Mouse (Mus musculus) MEL (cell line): ENCODE data around the gene Fam228b. TPM values are rescaled to one million over a fixed set of nuclear protein-coding genes. Genes with fewer than 3 reads are reported as not detected.
"Not testable (repeated sequence)": the region's sequence is repeated elsewhere in the genome, so short reads cannot be mapped to it uniquely, and the experiment has no call there.

Source experiments
- DNase-seq: peaks from one replicate; pipeline ENCODE4 v3.0.0; 2011; ENCODE audit warnings: low read depth, low spot score
- H3K27ac ChIP-seq: 2 replicates; pipeline ENCODE4 v1.5.1; 2012; ENCODE audit warnings: low read depth, mild to moderate bottlenecking, control low read depth, low read length, moderate library complexity; ENCODE audit not compliant: control insufficient read depth
- H3K27me3 ChIP-seq, 2 experiments: fragments of 150-350 bp in 1 of 2; sonication (generic) in 1 of 2; 2 replicates each; pipeline ENCODE4 v1.6.1; 2012; ENCODE audit warnings: low read length in 2 of 2, mild to moderate bottlenecking in 2 of 2, improper control_type of control experiment in 1 of 2, moderate library complexity in 1 of 2; ENCODE audit not compliant: insufficient read depth in 2 of 2, control insufficient read depth in 1 of 2
- H3K36me3 ChIP-seq, 2 experiments: 2 replicates each; pipeline ENCODE4 v1.6.1; 2012 to 2014; ENCODE audit warnings: low read length in 2 of 2, improper control_type of control experiment in 1 of 2, inconsistent platforms in 1 of 2, mild to moderate bottlenecking in 1 of 2; ENCODE audit not compliant: insufficient read depth in 2 of 2, control insufficient read depth in 1 of 2
- H3K4me1 ChIP-seq, 2 experiments: fragments of 150-350 bp in 1 of 2; sonication (generic) in 1 of 2; 2 replicates each; pipeline ENCODE4 v1.6.1; 2012; ENCODE audit warnings: low read length in 2 of 2, improper control_type of control experiment in 1 of 2, mild to moderate bottlenecking in 1 of 2; ENCODE audit not compliant: insufficient read depth in 2 of 2, control insufficient read depth in 1 of 2
- H3K4me3 ChIP-seq, 2 experiments: fragments of 150-350 bp in 1 of 2; sonication (generic) in 1 of 2; 2 replicates each; pipeline ENCODE4 v1.5.1; 2012; ENCODE audit warnings: low read depth in 2 of 2, low read length in 2 of 2, mild to moderate bottlenecking in 2 of 2, moderate library complexity in 2 of 2, control low read depth in 1 of 2, improper control_type of control experiment in 1 of 2; ENCODE audit not compliant: control insufficient read depth in 1 of 2, insufficient read depth in 1 of 2
- H3K79me2 ChIP-seq: 2 replicates; pipeline ENCODE4 v1.6.1; 2012; ENCODE audit warnings: mild to moderate bottlenecking, low read length, moderate library complexity; ENCODE audit not compliant: control insufficient read depth, poor library complexity, insufficient read depth
- H3K9ac ChIP-seq: 2 replicates; pipeline ENCODE4 v1.6.1; 2012; ENCODE audit warnings: low read depth, mild to moderate bottlenecking, control low read depth, low read length, moderate library complexity; ENCODE audit not compliant: control insufficient read depth, poor library complexity, severe bottlenecking
- H3K9me3 ChIP-seq: fragments of 150-350 bp; sonication (generic); replicated peaks from 2 replicates; pipeline ENCODE4 v1.6.1; 2012; ENCODE audit warnings: mild to moderate bottlenecking, low read length, improper control_type of control experiment, moderate library complexity; ENCODE audit not compliant: insufficient read depth
- CHD1 ChIP-seq: IDR thresholded peaks from 2 replicates; pipeline ENCODE4 v1.6.1; 2012; ENCODE audit warnings: low read depth, mild to moderate bottlenecking, inconsistent platforms, low read length, improper control_type of control experiment
- CTCF ChIP-seq, 3 experiments: IDR thresholded peaks in 2 of 3; conservative IDR thresholded peaks in 1 of 3; 2 replicates each; pipeline ENCODE4 v1.5.1; 2011 to 2012; ENCODE audit warnings: low read length in 3 of 3, low read depth in 2 of 3, mild to moderate bottlenecking in 2 of 3, improper control_type of control experiment in 1 of 3, inconsistent platforms in 1 of 3, mixed read lengths in 1 of 3, moderate library complexity in 1 of 3; ENCODE audit not compliant: control insufficient read depth in 1 of 3, insufficient read depth in 1 of 3, poor library complexity in 1 of 3, severe bottlenecking in 1 of 3
- EP300 ChIP-seq, 2 experiments: IDR thresholded peaks; 2 replicates each; pipeline ENCODE4 v1.6.1; 2011; ENCODE audit warnings: improper control_type of control experiment in 2 of 2, low read length in 2 of 2, low read depth in 1 of 2, mild to moderate bottlenecking in 1 of 2
- ETS1 ChIP-seq: IDR thresholded peaks from 2 replicates; pipeline ENCODE4 v1.6.1; 2012; ENCODE audit warnings: low read depth, mild to moderate bottlenecking, inconsistent platforms, low read length, improper control_type of control experiment, moderate library complexity
- HCFC1 ChIP-seq: IDR thresholded peaks from 2 replicates; pipeline ENCODE4 v1.6.1; 2012; ENCODE audit warnings: low read depth, mild to moderate bottlenecking, inconsistent platforms, low read length, improper control_type of control experiment, moderate library complexity
- KAT2A ChIP-seq: conservative IDR thresholded peaks from 2 replicates; pipeline ENCODE4 v1.6.1; 2012; ENCODE audit warnings: low read depth, low read length, improper control_type of control experiment, inconsistent platforms
- MAFK ChIP-seq: IDR thresholded peaks from 2 replicates; pipeline ENCODE4 v1.6.1; 2011; ENCODE audit warnings: low read depth, mild to moderate bottlenecking, low read length, improper control_type of control experiment, borderline replicate concordance
- MAZ ChIP-seq: IDR thresholded peaks from 2 replicates; pipeline ENCODE4 v1.6.1; 2012; ENCODE audit warnings: low read depth, mild to moderate bottlenecking, inconsistent platforms, low read length, improper control_type of control experiment
- MYB ChIP-seq: IDR thresholded peaks from 2 replicates; pipeline ENCODE4 v1.6.1; 2011; ENCODE audit warnings: mild to moderate bottlenecking, low read depth, low read length, improper control_type of control experiment
- MYC ChIP-seq: IDR thresholded peaks from 2 replicates; pipeline ENCODE4 v1.6.1; 2011; ENCODE audit warnings: low read depth, mild to moderate bottlenecking, low read length, improper control_type of control experiment, moderate library complexity
- RCOR1 ChIP-seq: IDR thresholded peaks from 2 replicates; pipeline ENCODE4 v1.6.1; 2012; ENCODE audit warnings: low read depth, mild to moderate bottlenecking, inconsistent platforms, low read length, improper control_type of control experiment
- SIN3A ChIP-seq: IDR thresholded peaks from 2 replicates; pipeline ENCODE4 v1.6.1; 2012; ENCODE audit warnings: low read length, improper control_type of control experiment, inconsistent platforms
- SMC3 ChIP-seq: IDR thresholded peaks from 2 replicates; pipeline ENCODE4 v1.6.1; 2011; ENCODE audit warnings: low read depth, low read length, improper control_type of control experiment
- TAL1 ChIP-seq: IDR thresholded peaks from 2 replicates; pipeline ENCODE4 v1.6.1; 2012; ENCODE audit warnings: mild to moderate bottlenecking, inconsistent platforms, low read length, moderate library complexity, mixed read lengths
- TBP ChIP-seq: IDR thresholded peaks from 2 replicates; pipeline ENCODE4 v1.8.0; 2011; ENCODE audit warnings: low read depth, low read length, improper control_type of control experiment
- TCF12 ChIP-seq: IDR thresholded peaks from 2 replicates; pipeline ENCODE4 v1.6.1; 2014; ENCODE audit warnings: low read depth, mild to moderate bottlenecking, inconsistent platforms, low read length, improper control_type of control experiment, moderate library complexity
- ZMIZ1 ChIP-seq: IDR thresholded peaks from 2 replicates; pipeline ENCODE4 v1.6.1; 2012; ENCODE audit warnings: low read depth, mild to moderate bottlenecking, inconsistent platforms, low read length, improper control_type of control experiment, moderate library complexity
- polyA plus RNA-seq, 2 experiments: library from polyadenylated mRNA; stranded (reverse) in 1 of 2; unstranded in 1 of 2; fragments of >175 nt in 1 of 2; fragments of >200 nt in 1 of 2; gene quantifications; 2 replicates each; pipeline versions ENCODE4 v1.2.1 to v1.2.4; 2012; ENCODE audit warnings: low replicate concordance in 2 of 2, low read depth in 1 of 2; ENCODE audit not compliant: insufficient read length in 2 of 2, insufficient read depth in 1 of 2, missing spikeins in 1 of 2
- total RNA-seq: library from RNA; depleted of rRNA; stranded (reverse); fragments of 300-350 nt; gene quantifications from 2 replicates; pipeline ENCODE4 v1.2.3, GENCODE M21; 2012

The Fam228b gene
- total and polyA plus RNA-seq, 3 experiments = 4.0 to 5.3 TPM; not detected in 1

GRCm38 (mm10) chr12:4783598-4783997 is 14.5 kb upstream of the Fam228b start:
- no peak for DNase-seq
- H3K4me1 ChIP-seq = no peaks in the 10 kb centered on the region
- no peaks in the 10 kb centered on the region for H3K9me3 ChIP-seq
- H3K79me2 ChIP-seq = no peaks in the 10 kb centered on the region
- no peak overlapping the region for H3K9ac ChIP-seq
- H3K4me3 ChIP-seq = no peak overlapping the region
- TF ChIP-seq CTCF (IDR thresholded peaks at IDR 0.05 in 2 of 3, conservative IDR thresholded peaks at IDR 0.05 in 1 of 3; ENCODE audit: control insufficient read depth in 1 of 3, insufficient read depth in 1 of 3, low read depth in 2 of 3, low read length in 3 of 3, poor library complexity in 1 of 3, severe bottlenecking in 1 of 3) (no peak), TBP (no peak), EP300 (IDR thresholded peaks at IDR 0.05; ENCODE audit: low read depth in 1 of 2, low read length in 2 of 2) (no peak), MYC (no peak), SIN3A (no peak), ZMIZ1 (no peak), TAL1 (no peak), MAZ (no peak), RCOR1 (no peak), CHD1 (no peak), MAFK (no peak), ETS1 (no peak), KAT2A (no peak), TCF12 (no peak), SMC3 (no peak), MYB (no peak), HCFC1 (no peak)
- H3K36me3 ChIP-seq = no peaks in the 10 kb centered on the region
- no peak overlapping the region for H3K27ac ChIP-seq
- H3K27me3 ChIP-seq = no peaks in the 10 kb centered on the region

GRCm38 (mm10) chr12:4781725-4782404 is 12.8 kb upstream of the Fam228b start:
- not testable (repeated sequence) for H3K4me1 ChIP-seq, H3K9ac ChIP-seq, H3K27me3 ChIP-seq, H3K4me3 ChIP-seq, H3K9me3 ChIP-seq, H3K79me2 ChIP-seq, H3K36me3 ChIP-seq, H3K27ac ChIP-seq, DNase-seq
